Mouse (Mus musculus): ENCODE measurements around the gene Cdc42ep2. TPM values are rescaled to one million over a fixed set of nuclear protein-coding genes. Genes with fewer than 3 reads are reported as not detected.

Gene Cdc42ep2
- total RNA-seq, 1 experiment = 0.76 TPM

DNA sequence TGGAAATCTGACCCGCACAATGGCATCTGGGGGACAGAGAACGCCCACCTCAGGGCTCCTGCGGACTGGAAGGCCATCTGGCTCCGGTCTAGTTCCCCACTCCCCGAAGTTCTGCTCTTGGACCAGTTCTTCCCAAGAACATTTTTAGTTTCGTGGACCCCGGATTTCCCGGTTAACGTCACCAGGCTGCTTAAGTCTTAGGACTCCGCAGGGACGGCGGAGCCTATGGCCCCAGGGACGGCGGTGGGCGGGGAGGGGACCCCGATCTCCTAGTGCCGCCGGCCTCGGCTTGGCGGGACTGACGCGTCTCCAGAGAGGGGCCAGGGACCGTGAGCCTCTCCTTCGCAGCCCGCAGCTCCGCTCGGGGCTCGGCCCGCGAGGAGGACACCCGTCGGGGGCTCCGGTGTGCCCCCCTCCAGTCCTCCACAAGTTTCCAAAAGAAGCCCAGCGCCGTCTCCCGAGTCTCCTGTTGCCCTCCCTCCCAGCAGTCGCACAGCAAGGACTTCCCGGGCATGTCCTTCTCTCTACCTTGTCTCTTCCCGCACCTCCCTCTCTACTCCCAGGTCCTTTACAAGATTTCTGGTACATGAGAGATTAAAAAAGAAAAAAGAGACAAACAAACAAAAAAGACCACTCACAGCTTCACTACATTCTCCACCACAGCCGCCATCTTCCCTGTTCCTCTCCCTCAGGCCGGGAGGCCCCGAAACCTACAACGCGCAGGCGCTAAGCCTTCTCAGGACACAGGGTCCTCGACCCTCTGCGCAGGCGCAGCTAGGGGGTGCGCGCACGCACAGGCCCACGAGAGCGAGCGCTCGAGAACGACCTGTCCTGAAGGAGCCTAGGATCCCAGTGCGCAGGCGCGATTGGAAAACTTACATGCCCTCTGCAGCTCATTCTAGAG, 12.3 kb downstream of the Cdc42ep2 start:
- TF ChIP-seq MAFK (IDR thresholded peaks at IDR 0.05; ENCODE audit: insufficient read depth, low read depth, low read length) = no peak
- TF ChIP-seq CHD2 (IDR thresholded peaks at IDR 0.05; ENCODE audit: low read depth, low read length) = no peak
- no peak for TF ChIP-seq HCFC1 (IDR thresholded peaks at IDR 0.05; ENCODE audit: borderline replicate concordance, insufficient read depth, low read length)
- TF ChIP-seq ZNF384 (IDR thresholded peaks at IDR 0.05; ENCODE audit: low read depth, low read length) = no peak
- no peak for TF ChIP-seq ZC3H11A (IDR thresholded peaks at IDR 0.05; ENCODE audit: borderline replicate concordance, low read depth, low read length)
- H3K9ac ChIP-seq (ENCODE audit: insufficient read depth, low read depth, low read length, poor library complexity, severe bottlenecking) = peak overlapping the region; percentile 95
- DNase-seq (ENCODE audit: low read depth, low spot score) = peak; percentile 99
- H3K9me3 ChIP-seq (ENCODE audit: control insufficient read depth, insufficient read depth, low read depth, low read length) = no peaks in the 10 kb centered on the region
- H3K36me3 ChIP-seq (ENCODE audit: control insufficient read depth, insufficient read depth, low read length, poor library complexity, severe bottlenecking) = peaks cover 4% of the 10 kb centered on the region; the same call in 1 of the 2 replicates
- in situ Hi-C loops (cut with MboI; ENCODE audit: low sequenced_read_pairs in 2 of 2, unreplicated experiment in 2 of 2) = no loop called here
- peak overlapping the region; percentile 84 to 88 for H3K4me3 ChIP-seq (ENCODE audit: insufficient read depth in 1 of 2, low read depth in 1 of 2, low read length in 2 of 2, poor library complexity in 1 of 2, severe bottlenecking in 1 of 2)
- peaks cover 0 to 3% of the 10 kb centered on the region in 2 experiments; a peak in 2 of 4 replicates for H3K4me1 ChIP-seq (ENCODE audit: control insufficient read depth in 2 of 2, insufficient read depth in 2 of 2, low read length in 2 of 2, poor library complexity in 1 of 2)
- H3K27ac ChIP-seq (ENCODE audit: insufficient read depth, low read depth, low read length, poor library complexity, severe bottlenecking) = peak overlapping the region; percentile 5; the same call in 1 of the 2 replicates

DNA sequence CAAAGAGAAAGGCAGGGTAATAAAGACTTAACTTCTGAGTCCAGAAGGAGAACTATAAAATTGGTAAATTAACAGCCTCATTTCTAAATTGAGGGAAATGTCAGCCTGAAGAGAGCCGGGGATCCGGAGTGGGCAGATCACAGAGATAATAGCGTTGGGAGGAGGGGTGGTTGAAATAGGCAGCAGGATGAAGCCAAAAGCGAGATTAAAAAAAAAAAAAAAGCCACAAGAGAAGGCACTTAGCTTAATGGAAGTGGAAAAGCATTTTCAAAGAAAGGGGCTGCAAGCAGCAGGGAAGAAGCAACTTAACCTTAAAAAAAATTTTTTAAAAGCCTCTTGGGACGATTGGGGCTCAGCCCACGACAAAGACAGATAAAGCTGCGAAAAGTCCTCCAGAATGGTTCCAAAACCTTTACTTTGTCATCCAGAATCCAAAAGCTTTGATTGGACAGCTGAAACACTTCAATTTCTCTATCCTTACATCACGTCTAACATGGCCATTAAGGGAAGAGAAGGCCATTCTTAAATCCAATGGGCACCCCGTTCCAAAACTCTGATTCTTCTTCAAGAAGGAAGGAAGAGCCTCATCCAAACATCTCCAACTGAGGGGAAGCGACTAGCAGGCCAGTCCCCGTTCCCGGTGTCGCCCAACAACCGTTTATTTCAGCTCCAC, 13.1 kb downstream of the Cdc42ep2 start:
- TF ChIP-seq HCFC1 (IDR thresholded peaks at IDR 0.05; ENCODE audit: borderline replicate concordance, insufficient read depth, low read length) (no peak), ZNF384 (IDR thresholded peaks at IDR 0.05; ENCODE audit: low read depth, low read length) (no peak), CHD2 (IDR thresholded peaks at IDR 0.05; ENCODE audit: low read depth, low read length) (no peak), MAFK (IDR thresholded peaks at IDR 0.05; ENCODE audit: insufficient read depth, low read depth, low read length) (no peak), ZC3H11A (IDR thresholded peaks at IDR 0.05; ENCODE audit: borderline replicate concordance, low read depth, low read length) (no peak)
- peak overlapping the region; percentile 95 for H3K9ac ChIP-seq (ENCODE audit: insufficient read depth, low read depth, low read length, poor library complexity, severe bottlenecking)

DNA sequence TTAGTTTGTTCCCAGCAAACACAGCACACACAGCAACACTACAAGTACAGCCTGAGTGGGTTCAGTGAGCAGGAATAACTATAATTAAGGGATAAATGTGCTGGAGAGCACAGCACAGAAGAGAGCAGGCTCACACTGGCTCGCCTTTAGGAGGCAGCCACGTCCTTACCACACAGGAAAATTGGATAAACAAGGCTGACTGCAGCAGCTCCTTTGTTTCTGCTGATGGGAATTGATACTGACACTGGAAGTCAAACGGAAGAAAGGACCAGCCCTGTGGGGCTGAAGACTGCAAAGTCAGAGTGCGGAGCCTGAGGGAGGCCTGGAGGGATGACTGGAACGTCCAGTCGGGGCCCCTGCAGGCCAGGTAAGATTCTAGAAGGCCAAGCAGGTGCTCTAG, 14.4 kb downstream of the Cdc42ep2 start:
- H3K36me3 ChIP-seq (ENCODE audit: control insufficient read depth, insufficient read depth, low read length, poor library complexity, severe bottlenecking) = peaks cover 16% of the 10 kb centered on the region
- no peak for DNase-seq (ENCODE audit: low read depth, low spot score)
- H3K27ac ChIP-seq (ENCODE audit: insufficient read depth, low read depth, low read length, poor library complexity, severe bottlenecking) = no peak overlapping the region
- H3K4me3 ChIP-seq (ENCODE audit: insufficient read depth in 1 of 2, low read depth in 1 of 2, low read length in 2 of 2, poor library complexity in 1 of 2, severe bottlenecking in 1 of 2) = 0 out of 4 replicates have a peak overlapping the region, but pooled peaks of 1 of the 2 experiments have one; percentile 6
- no peak for TF ChIP-seq HCFC1 (IDR thresholded peaks at IDR 0.05; ENCODE audit: borderline replicate concordance, insufficient read depth, low read length)
- no peak for TF ChIP-seq CHD2 (IDR thresholded peaks at IDR 0.05; ENCODE audit: low read depth, low read length)
- TF ChIP-seq ZC3H11A (IDR thresholded peaks at IDR 0.05; ENCODE audit: borderline replicate concordance, low read depth, low read length) = no peak
- no peak for TF ChIP-seq MAFK (IDR thresholded peaks at IDR 0.05; ENCODE audit: insufficient read depth, low read depth, low read length)
- TF ChIP-seq ZNF384 (IDR thresholded peaks at IDR 0.05; ENCODE audit: low read depth, low read length) = no peak
- in situ Hi-C loops (cut with MboI; ENCODE audit: low sequenced_read_pairs in 2 of 2, unreplicated experiment in 2 of 2) = no loop called here
- no peaks in the 10 kb centered on the region for H3K9me3 ChIP-seq (ENCODE audit: control insufficient read depth, insufficient read depth, low read depth, low read length)
- H3K9ac ChIP-seq (ENCODE audit: insufficient read depth, low read depth, low read length, poor library complexity, severe bottlenecking) = no peak overlapping the region
- peaks cover 0 to 3% of the 10 kb centered on the region in 2 experiments; a peak in 2 of 4 replicates for H3K4me1 ChIP-seq (ENCODE audit: control insufficient read depth in 2 of 2, insufficient read depth in 2 of 2, low read length in 2 of 2, poor library complexity in 1 of 2)

More for the DNA sequence above, 13.1 kb downstream of the Cdc42ep2 start:
- in situ Hi-C loops (cut with MboI; ENCODE audit: low sequenced_read_pairs in 2 of 2, unreplicated experiment in 2 of 2) = no loop called here
- Histone ChIP-seq H3K36me3 (ENCODE audit: control insufficient read depth, insufficient read depth, low read length, poor library complexity, severe bottlenecking) (peaks cover 8% of the 10 kb centered on the region; the same call in 1 of the 2 replicates), H3K27ac (ENCODE audit: insufficient read depth, low read depth, low read length, poor library complexity, severe bottlenecking) (no peak overlapping the region), H3K9me3 (ENCODE audit: control insufficient read depth, insufficient read depth, low read depth, low read length) (no peaks in the 10 kb centered on the region), H3K4me3 (ENCODE audit: insufficient read depth in 1 of 2, low read depth in 1 of 2, low read length in 2 of 2, poor library complexity in 1 of 2, severe bottlenecking in 1 of 2) (peak overlapping the region; percentile 84 to 88), H3K4me1 (ENCODE audit: control insufficient read depth in 2 of 2, insufficient read depth in 2 of 2, low read length in 2 of 2, poor library complexity in 1 of 2) (peaks cover 0 to 3% of the 10 kb centered on the region in 2 experiments; a peak in 2 of 4 replicates)
- no peak for DNase-seq (ENCODE audit: low read depth, low spot score)

DNA sequence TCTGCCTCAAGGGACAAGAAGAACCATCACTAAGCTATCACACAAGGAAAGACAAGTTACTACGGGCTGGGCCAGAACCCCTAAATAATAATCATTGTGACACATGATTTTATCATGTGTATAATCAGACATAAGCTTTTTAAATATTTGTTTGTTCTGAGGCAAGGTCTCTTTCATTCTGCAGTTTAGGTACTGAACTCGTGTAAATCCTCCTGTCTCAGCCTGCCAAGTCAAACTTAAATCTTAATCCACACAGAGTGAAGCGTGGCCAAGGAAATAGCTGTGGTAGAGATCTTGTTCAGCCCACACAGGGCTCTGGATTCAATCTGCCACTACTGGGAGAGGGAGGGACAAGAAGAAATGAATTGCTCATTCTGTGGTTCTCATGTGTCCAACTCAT, 17.3 kb downstream of the Cdc42ep2 start:
- H3K9me3 ChIP-seq (ENCODE audit: control insufficient read depth, insufficient read depth, low read depth, low read length) = no peaks in the 10 kb centered on the region
- H3K9ac ChIP-seq (ENCODE audit: insufficient read depth, low read depth, low read length, poor library complexity, severe bottlenecking) = no peak overlapping the region
- TF ChIP-seq HCFC1 (IDR thresholded peaks at IDR 0.05; ENCODE audit: borderline replicate concordance, insufficient read depth, low read length) = no peak
- TF ChIP-seq ZNF384 (IDR thresholded peaks at IDR 0.05; ENCODE audit: low read depth, low read length) = no peak
- TF ChIP-seq CHD2 (IDR thresholded peaks at IDR 0.05; ENCODE audit: low read depth, low read length) = no peak
- TF ChIP-seq MAFK (IDR thresholded peaks at IDR 0.05; ENCODE audit: insufficient read depth, low read depth, low read length) = no peak
- TF ChIP-seq ZC3H11A (IDR thresholded peaks at IDR 0.05; ENCODE audit: borderline replicate concordance, low read depth, low read length) = no peak
- H3K4me1 ChIP-seq (ENCODE audit: control insufficient read depth in 2 of 2, insufficient read depth in 2 of 2, low read length in 2 of 2, poor library complexity in 1 of 2) = peaks cover 0 to 3% of the 10 kb centered on the region in 2 experiments; a peak in 2 of 4 replicates
- peaks cover 34% of the 10 kb centered on the region for H3K36me3 ChIP-seq (ENCODE audit: control insufficient read depth, insufficient read depth, low read length, poor library complexity, severe bottlenecking)
- in situ Hi-C loops (cut with MboI; ENCODE audit: low sequenced_read_pairs in 2 of 2, unreplicated experiment in 2 of 2) = no loop called here
- no peak overlapping the region for H3K27ac ChIP-seq (ENCODE audit: insufficient read depth, low read depth, low read length, poor library complexity, severe bottlenecking)
- H3K4me3 ChIP-seq (ENCODE audit: insufficient read depth in 1 of 2, low read depth in 1 of 2, low read length in 2 of 2, poor library complexity in 1 of 2, severe bottlenecking in 1 of 2) = no peak overlapping the region
- no peak for DNase-seq (ENCODE audit: low read depth, low spot score)
